Mouse (Mus musculus): Measurements from ENCODE around the gene Nxpe4. TPM values are rescaled to one million over a fixed set of nuclear protein-coding genes. Genes with fewer than 3 reads are reported as not detected.

Nxpe4 gene
- total RNA-seq, 2 experiments from 2014 or later: 7.2 to 8.4 TPM

Other genes with a start within 250 kb of the Nxpe4 start
- 1 to 10 TPM; 1.2 to 1.7 TPM for gene Nxpe2, start 191.4 kb downstream of the Nxpe4 start, total RNA-seq (2021)